Mouse (Mus musculus) Patski (cell line): ENCODE measurements at regions not wholly inside any gene's neighbourhood (a gene's known extent, or its start where the extent isn't known, plus 50 kb on each side); places are given as distances from the start of the nearest gene placed in this dataset.
"Not testable (repeated sequence)": the region's sequence is repeated elsewhere in the genome, so short reads cannot be mapped to it uniquely, and the experiment has no call there.

Source experiments
- ATAC-seq: fragments of 100-300 bp; one replicate; pipeline ENCODE4 v1.8.0; 2021
- CTCF ChIA-PET: fragments of 350-600 bp; sonication (Branson Sonifier 250); formaldehyde crosslinking; loops from one replicate; lab custom pipeline; 2022; ENCODE audit warnings: inconsistent platforms; lab: Charles Lee
- POLR2A ChIA-PET: fragments of 350-600 bp; sonication (Branson Sonifier 250); formaldehyde crosslinking; loops from one replicate; lab custom pipeline; 2022; ENCODE audit warnings: antibody characterized with exemption, inconsistent platforms; lab: Charles Lee
- DNase-seq: peaks from one replicate; pipeline ENCODE4 v3.0.0-alpha.2; 2011; ENCODE audit warnings: low read depth, low spot score
- H3K27me3 ChIP-seq: fragments of 371-371 bp; one replicate; pipeline ENCODE4 v1.5.1; 2021
- CTCF ChIP-seq: fragments of 100-300 bp; IDR thresholded peaks from one replicate; pipeline ENCODE4 v1.5.1; 2021
- in situ Hi-C: fragments of 300-500 bp; cut with MboI; formaldehyde crosslinking; loops from 3 replicates; pipeline ENCODE4 v1.11.1; 2018; ENCODE audit warnings: low pct_unique_long_range_greater_than_20kb, mixed read lengths

- ChIA-PET POLR2A (no interaction called here), CTCF (no interaction called here)
- peaks cover 37% of the 10 kb centered on the region for H3K27me3 ChIP-seq
- in situ Hi-C loops, result no loop called here
- DNase-seq (no peak), ATAC-seq (no peak)
- no peak for TF ChIP-seq CTCF
Measured at GRCm38 (mm10) chr16:23777894-23778293, 112.9 kb downstream of the Sst start.

GRCm38 (mm10) chr16:23777041-23777440 is 113.7 kb downstream of the Sst start:
- ChIA-PET POLR2A (no interaction called here), CTCF (no interaction called here)
- in situ Hi-C loops, result no loop called here
- ATAC-seq (no peak), DNase-seq (no peak)
- H3K27me3 ChIP-seq, result peaks cover 37% of the 10 kb centered on the region
- TF ChIP-seq CTCF, result no peak

- CTCF ChIA-PET, result no interaction called here
- H3K27me3 ChIP-seq, result peaks cover 39% of the 10 kb centered on the region
- DNase-seq (no peak), ATAC-seq (no peak)
- TF ChIP-seq CTCF, result no peak
- in situ Hi-C loops, result no loop called here
- POLR2A ChIA-PET, result no interaction called here
Measured at GRCm38 (mm10) chr16:23776501-23776900, 114.3 kb downstream of the Sst start.

- H3K27me3 ChIP-seq, result peaks cover 27% of the 10 kb centered on the region
- TF ChIP-seq CTCF, result no peak
- POLR2A ChIA-PET, result no interaction called here
- no peak for ATAC-seq
- CTCF ChIA-PET, result no interaction called here
- DNase-seq, result no peak
- in situ Hi-C loops, result no loop called here
Measured at GRCm38 (mm10) chr16:23758136-23758812, 132.5 kb downstream of the Sst start.

GRCm38 (mm10) chr16:23737026-23737425 is 153.7 kb downstream of the Sst start:
- DNase-seq (no peak), ATAC-seq (no peak)
- no peak for TF ChIP-seq CTCF
- H3K27me3 ChIP-seq, result peaks cover 46% of the 10 kb centered on the region
- POLR2A ChIA-PET, result no interaction called here
- CTCF ChIA-PET, result no interaction called here
- in situ Hi-C loops, result no loop called here

- ATAC-seq (no peak), DNase-seq (no peak)
- in situ Hi-C loops, result no loop called here
- ChIA-PET CTCF (no interaction called here), POLR2A (no interaction called here)
- peaks cover 48% of the 10 kb centered on the region for H3K27me3 ChIP-seq
- no peak for TF ChIP-seq CTCF
Measured at GRCm38 (mm10) chr16:23735722-23736121, 155.0 kb downstream of the Sst start.

- ChIA-PET CTCF (no interaction called here), POLR2A (no interaction called here)
- DNase-seq (no peak), ATAC-seq (no peak)
- TF ChIP-seq CTCF, result no peak
- peaks cover 25% of the 10 kb centered on the region for H3K27me3 ChIP-seq
- in situ Hi-C loops, result no loop called here
Measured at GRCm38 (mm10) chr16:23726562-23726961, 164.2 kb downstream of the Sst start.

- DNase-seq, result no peak
- CTCF ChIA-PET, result no interaction called here
- POLR2A ChIA-PET, result no interaction called here
- peaks cover 31% of the 10 kb centered on the region for H3K27me3 ChIP-seq
- ATAC-seq, result no peak
- in situ Hi-C loops, result no loop called here
- no peak for TF ChIP-seq CTCF
Measured at GRCm38 (mm10) chr16:23721745-23722144, 169.0 kb downstream of the Sst start.

- ChIA-PET CTCF (no interaction called here), POLR2A (no interaction called here)
- no peak for TF ChIP-seq CTCF
- H3K27me3 ChIP-seq, result peaks cover 23% of the 10 kb centered on the region
- in situ Hi-C loops, result no loop called here
- DNase-seq (no peak), ATAC-seq (no peak)
Measured at GRCm38 (mm10) chr16:23701156-23701555, 180.5 kb upstream of the Masp1 start.

- ATAC-seq, POLR2A ChIA-PET, CTCF ChIA-PET, in situ Hi-C loops, DNase-seq: not testable (repeated sequence)
- H3K27me3 ChIP-seq, result peaks cover 21% of the 10 kb centered on the region
Measured at GRCm38 (mm10) chr16:23694226-23694625, 173.6 kb upstream of the Masp1 start.

- TF ChIP-seq CTCF, result no peak
- in situ Hi-C loops, result no loop called here
- peaks cover 14% of the 10 kb centered on the region for H3K27me3 ChIP-seq
- CTCF ChIA-PET, result no interaction called here
- no peak for DNase-seq
- ATAC-seq, result no peak
- POLR2A ChIA-PET, result no interaction called here
Measured at GRCm38 (mm10) chr16:23690061-23690460, 169.4 kb upstream of the Masp1 start.

- ChIA-PET CTCF (no interaction called here), POLR2A (no interaction called here)
- in situ Hi-C loops, result no loop called here
- ATAC-seq (no peak), DNase-seq (no peak)
- peaks cover 16% of the 10 kb centered on the region for H3K27me3 ChIP-seq
- no peak for TF ChIP-seq CTCF
Measured at GRCm38 (mm10) chr16:23686783-23687182, 166.2 kb upstream of the Masp1 start.
